Mouse (Mus musculus): ENCODE measurements around the gene Hdac9.

DNA sequence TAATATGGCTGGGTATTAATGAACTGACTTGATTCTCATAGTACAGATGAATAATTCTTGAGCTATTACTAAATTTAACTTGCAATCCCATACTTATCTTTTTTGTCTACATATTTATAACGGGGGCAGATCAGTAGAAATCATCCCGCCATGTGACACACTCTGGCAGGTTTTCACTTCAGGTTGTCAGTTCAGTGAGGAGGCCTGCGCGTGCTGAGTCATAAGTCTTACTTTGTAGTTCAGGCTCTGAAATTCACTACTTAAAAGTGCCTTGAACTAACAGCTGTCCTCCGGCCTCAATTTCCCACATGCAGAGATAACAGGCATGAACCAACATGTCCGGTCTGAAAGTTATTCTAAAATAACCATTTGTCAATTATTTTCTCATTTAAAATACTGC, 239.8 kb downstream of the Hdac9 start:
- TF ChIP-seq CTCF (conservative IDR thresholded peaks at IDR 0.05; ENCODE audit: insufficient read depth, insufficient read length, low read depth, low read length) (no peak), POLR2A (IDR thresholded peaks at IDR 0.05; ENCODE audit: low read depth, low read length) (no peak)
